Mouse (Mus musculus) myocyte (in vitro differentiated cells): ENCODE measurements around the gene Brd3os.

Source experiments
- CEBPB ChIP-seq: IDR thresholded peaks from 2 replicates; pipeline ENCODE4 v1.6.1; 2011; ENCODE audit warnings: mild to moderate bottlenecking, moderate library complexity; ENCODE audit not compliant: poor library complexity, insufficient read depth, severe bottlenecking
- E2F4 ChIP-seq: IDR thresholded peaks from one replicate; pipeline ENCODE4 v1.6.1; 2011; ENCODE audit warnings: mild to moderate bottlenecking, control low read depth, moderate library complexity; ENCODE audit not compliant: insufficient read depth
- MAX ChIP-seq: IDR thresholded peaks from one replicate; pipeline ENCODE4 v1.6.1; 2011; ENCODE audit warnings: low read depth, mild to moderate bottlenecking, control low read depth
- MYOD1 ChIP-seq, 3 experiments: IDR thresholded peaks; one replicate each; pipeline ENCODE4 v1.6.1; 2011; ENCODE audit warnings: control low read depth in 2 of 3, low read depth in 2 of 3, mild to moderate bottlenecking in 2 of 3, moderate library complexity in 1 of 3; ENCODE audit not compliant: insufficient read length in 2 of 3, control insufficient read depth in 1 of 3
- MYOG ChIP-seq, 3 experiments: IDR thresholded peaks; one replicate each; pipeline ENCODE4 v1.6.1; 2011; ENCODE audit warnings: control low read depth in 2 of 3, low read depth in 2 of 3, mild to moderate bottlenecking in 2 of 3; ENCODE audit not compliant: insufficient read length in 2 of 3, control insufficient read depth in 1 of 3, insufficient read depth in 1 of 3
- POLR2A ChIP-seq: IDR thresholded peaks from one replicate; pipeline ENCODE4 v1.6.1; 2011; ENCODE audit warnings: low read depth, mild to moderate bottlenecking, control low read depth, moderate library complexity; ENCODE audit not compliant: insufficient read length
- POLR2AphosphoS2 ChIP-seq: IDR thresholded peaks from one replicate; pipeline ENCODE4 v1.6.1; 2011; ENCODE audit warnings: low read depth, control low read depth; ENCODE audit not compliant: insufficient read length
- REST ChIP-seq: IDR thresholded peaks from one replicate; pipeline ENCODE4 v1.6.1; 2011; ENCODE audit warnings: mild to moderate bottlenecking, control low read depth, moderate library complexity; ENCODE audit not compliant: insufficient read depth, insufficient read length
- SRF ChIP-seq: IDR thresholded peaks from one replicate; pipeline ENCODE4 v1.6.1; 2011; ENCODE audit warnings: low read depth; ENCODE audit not compliant: control insufficient read depth, insufficient read length
- TCF12 ChIP-seq: IDR thresholded peaks from one replicate; pipeline ENCODE4 v1.6.1; 2011; ENCODE audit warnings: mild to moderate bottlenecking, control low read depth; ENCODE audit not compliant: poor library complexity, insufficient read depth, severe bottlenecking
- TCF3 ChIP-seq: IDR thresholded peaks from one replicate; pipeline ENCODE4 v1.6.1; 2011; ENCODE audit warnings: low read depth, control low read depth; ENCODE audit not compliant: insufficient read length
- USF1 ChIP-seq: IDR thresholded peaks from one replicate; pipeline ENCODE4 v1.6.1; 2011; ENCODE audit warnings: low read depth, mild to moderate bottlenecking, control low read depth, moderate library complexity

DNA sequence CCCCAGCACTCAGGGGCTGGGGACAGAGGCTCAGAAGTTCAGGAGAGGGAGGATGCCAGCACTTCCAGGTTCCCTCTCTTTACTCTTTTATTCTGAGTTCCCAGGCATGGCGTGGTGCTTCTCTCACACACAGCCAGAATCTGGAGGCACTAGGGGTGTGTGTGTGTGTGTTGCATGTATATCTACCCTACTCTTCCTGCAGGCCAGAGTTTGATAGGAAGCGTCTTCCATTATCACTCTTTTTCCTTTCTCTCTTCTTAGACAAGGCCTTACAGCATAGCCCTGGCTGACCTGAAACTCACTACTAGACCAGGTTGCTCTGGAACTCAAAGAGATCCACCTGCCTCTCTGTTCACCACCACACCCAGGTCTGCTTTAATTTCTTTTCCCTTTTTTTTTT, 48.8 kb downstream of the Brd3os start:
- TF ChIP-seq POLR2AphosphoS2 (no peak), POLR2A (no peak), MYOD1 (IDR thresholded peaks at IDR 0.05; ENCODE audit: control insufficient read depth in 1 of 3, insufficient read length in 2 of 3, low read depth in 2 of 3) (no peak), CEBPB (no peak), TCF3 (no peak), USF1 (no peak), MAX (no peak), E2F4 (no peak), MYOG (IDR thresholded peaks at IDR 0.05; ENCODE audit: control insufficient read depth in 1 of 3, insufficient read depth in 1 of 3, insufficient read length in 2 of 3, low read depth in 2 of 3) (no peak), SRF (no peak), TCF12 (no peak), REST (no peak)
